Mouse (Mus musculus): Measurements from ENCODE around the gene Ankrd23.

The Ankrd23 gene

DNA sequence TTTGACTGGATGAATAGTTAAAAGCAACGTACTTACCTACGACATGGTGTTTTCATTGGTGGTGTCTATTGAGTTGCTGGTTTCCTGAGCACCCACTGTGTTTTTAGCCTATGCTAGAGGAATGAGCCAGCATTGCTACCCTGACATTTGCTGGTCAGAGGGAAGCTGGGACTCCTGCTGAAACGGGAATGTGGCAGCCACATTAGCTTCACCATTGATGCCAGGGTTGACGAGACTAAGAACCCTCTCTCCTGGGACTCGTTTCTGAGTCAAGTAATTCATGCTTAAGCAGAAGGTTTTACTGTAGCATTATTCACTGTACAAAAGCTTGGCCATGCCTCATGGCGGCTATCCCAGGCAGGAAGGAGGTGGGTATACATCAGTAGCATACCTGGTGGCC, 47.0 kb downstream of the Ankrd23 start:
- no peak for TF ChIP-seq GATA4 (IDR thresholded peaks at IDR 0.05; ENCODE audit: insufficient replicate concordance, low read length)

GRCm38 (mm10) chr1:36487111-36487510, 49.6 kb downstream of the Ankrd23 start:
- no peak for TF ChIP-seq GATA4 (IDR thresholded peaks at IDR 0.05; ENCODE audit: insufficient replicate concordance, low read length)

DNA sequence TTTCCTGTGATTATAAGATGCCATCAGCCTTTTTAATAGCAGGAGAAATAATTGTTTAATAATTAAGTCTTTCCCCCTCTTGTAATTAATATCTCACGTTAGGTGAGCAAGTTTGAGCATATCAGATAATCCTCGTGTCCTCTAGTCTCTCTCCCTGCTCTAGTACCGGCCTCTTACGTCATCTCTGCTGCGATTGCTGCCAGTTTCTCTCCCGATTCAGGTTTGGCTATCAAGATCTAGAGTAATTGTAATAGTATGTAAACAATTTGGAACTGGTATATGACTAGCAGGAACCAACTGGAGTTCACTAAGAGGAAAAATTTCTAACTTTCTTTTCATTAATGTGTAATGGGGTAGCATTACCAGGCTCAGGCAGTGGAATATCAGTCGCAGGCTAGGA, 51.6 kb downstream of the Ankrd23 start:
- TF ChIP-seq GATA4 (IDR thresholded peaks at IDR 0.05; ENCODE audit: insufficient replicate concordance, low read length): no peak

- TF ChIP-seq GATA4 (IDR thresholded peaks at IDR 0.05; ENCODE audit: insufficient replicate concordance, low read length): no peak
Observed at GRCm38 (mm10) chr1:36483825-36484224, 52.9 kb downstream of the Ankrd23 start.
